Mouse (Mus musculus): Measurements from ENCODE around the gene Atp23. TPM values are rescaled to one million over a fixed set of nuclear protein-coding genes. Genes with fewer than 3 reads are reported as not detected.
A peak's percentile ranks its signal among the peaks of the same experiment; 100 is the strongest.

The Atp23 gene
- 10 to 100 TPM; 11.7 TPM for total RNA-seq (2021)
- long read RNA-seq, experiment 1, transcript Atp23-202 (6 exons, 1,043 nt): major isoform, 10 of 14 reads
- long read RNA-seq, experiment 1, partial matches to known transcripts: 2 of 14 reads
- long read RNA-seq, experiment 1, other reads (novel, unspliced or antisense): 2 of 14 reads
- long read RNA-seq, experiment 2, partial matches to known transcripts: 3 of 10 reads
- long read RNA-seq, experiment 2, other reads (novel, unspliced or antisense): 3 of 10 reads

- intact Hi-C loops (cut with DNase I): no loop called here
- DNase-seq (ENCODE audit: extremely low spot score in 1 of 2, low spot score in 2 of 2): peak; percentile 88 to 93
- H3K4me3 ChIP-seq: peak within 1 kb of the TSS; percentile 83
- H3K27ac ChIP-seq: peak within 1 kb of the TSS; percentile 52; the same call in 1 of the 2 replicates
- no peak for TF ChIP-seq CTCF (IDR thresholded peaks at IDR 0.05)
Observed at GRCm38 (mm10) chr10:126900821-126901487, at the start of gene Atp23. Atp23 (minus strand) TSS chr10:126901355.

GRCm38 (mm10) chr10:126950572-126950971 is 49.4 kb upstream of the Atp23 start:
- Histone ChIP-seq H3K27ac (no peak overlapping the region), H3K4me3 (no peak overlapping the region)
- TF ChIP-seq CTCF (IDR thresholded peaks at IDR 0.05): no peak
- intact Hi-C loops (cut with DNase I): no loop called here
- no peak for DNase-seq (ENCODE audit: extremely low spot score in 1 of 2, low spot score in 2 of 2)

- no peak overlapping the region for H3K4me3 ChIP-seq
- intact Hi-C loops (cut with DNase I): no loop called here
- H3K27ac ChIP-seq: peak overlapping the region; percentile 19
- DNase-seq (ENCODE audit: extremely low spot score in 1 of 2, low spot score in 2 of 2): no peak
- TF ChIP-seq CTCF (IDR thresholded peaks at IDR 0.05): no peak
Observed at GRCm38 (mm10) chr10:126949824-126950223, 48.7 kb upstream of the Atp23 start.

GRCm38 (mm10) chr10:126945531-126945930 is 44.4 kb upstream of the Atp23 start:
- no peak overlapping the region for H3K27ac ChIP-seq
- no peak for DNase-seq (ENCODE audit: extremely low spot score in 1 of 2, low spot score in 2 of 2)
- intact Hi-C loops (cut with DNase I): no loop called here
- no peak overlapping the region for H3K4me3 ChIP-seq
- no peak for TF ChIP-seq CTCF (IDR thresholded peaks at IDR 0.05)

GRCm38 (mm10) chr10:126940949-126941348 is 39.8 kb upstream of the Atp23 start:
- H3K27ac ChIP-seq: no peak overlapping the region
- no peak for TF ChIP-seq CTCF (IDR thresholded peaks at IDR 0.05)
- no peak for DNase-seq (ENCODE audit: extremely low spot score in 1 of 2, low spot score in 2 of 2)
- no peak overlapping the region for H3K4me3 ChIP-seq
- intact Hi-C loops (cut with DNase I): no loop called here

- Histone ChIP-seq H3K27ac (peak overlapping the region; percentile 93), H3K4me3 (no peak overlapping the region)
- DNase-seq (ENCODE audit: extremely low spot score in 1 of 2, low spot score in 2 of 2): peak; percentile 53 to 56
- intact Hi-C loops (cut with DNase I): loop anchor here (2.0 kb wide), 1 partner anchor 17 kb away; no protein-coding TSS in a partner anchor
- TF ChIP-seq CTCF (IDR thresholded peaks at IDR 0.05): no peak
Observed at GRCm38 (mm10) chr10:126935556-126936381, 34.6 kb upstream of the Atp23 start.

- intact Hi-C loops (cut with DNase I): no loop called here
- no peak for DNase-seq (ENCODE audit: extremely low spot score in 1 of 2, low spot score in 2 of 2)
- peak overlapping the region; percentile 93 for H3K27ac ChIP-seq
- no peak overlapping the region for H3K4me3 ChIP-seq
- TF ChIP-seq CTCF (IDR thresholded peaks at IDR 0.05): no peak
Observed at GRCm38 (mm10) chr10:126935121-126935520, 34.0 kb upstream of the Atp23 start.

GRCm38 (mm10) chr10:126934561-126934960 is 33.4 kb upstream of the Atp23 start:
- no peak for DNase-seq (ENCODE audit: extremely low spot score in 1 of 2, low spot score in 2 of 2)
- no peak for TF ChIP-seq CTCF (IDR thresholded peaks at IDR 0.05)
- intact Hi-C loops (cut with DNase I): no loop called here
- Histone ChIP-seq H3K4me3 (no peak overlapping the region), H3K27ac (peak overlapping the region; percentile 93; the same call in 1 of the 2 replicates)

- intact Hi-C loops (cut with DNase I): no loop called here
Observed at GRCm38 (mm10) chr10:126931760-126932139, 30.6 kb upstream of the Atp23 start.

GRCm38 (mm10) chr10:126931123-126931759 is 30.1 kb upstream of the Atp23 start:
- peak; percentile 32 to 50 for DNase-seq (ENCODE audit: extremely low spot score in 1 of 2, low spot score in 2 of 2)
- H3K4me3 ChIP-seq: no peak overlapping the region
- TF ChIP-seq CTCF (IDR thresholded peaks at IDR 0.05): no peak
- H3K27ac ChIP-seq: peak overlapping the region; percentile 83
- intact Hi-C loops (cut with DNase I): no loop called here

More at GRCm38 (mm10) chr10:126931760-126932139, 30.6 kb upstream of the Atp23 start:
- DNase-seq (ENCODE audit: extremely low spot score in 1 of 2, low spot score in 2 of 2): no peak
- Histone ChIP-seq H3K4me3 (no peak overlapping the region), H3K27ac (peak overlapping the region; percentile 83)
- no peak for TF ChIP-seq CTCF (IDR thresholded peaks at IDR 0.05)

GRCm38 (mm10) chr10:126930270-126931121 is 29.3 kb upstream of the Atp23 start:
- TF ChIP-seq CTCF (IDR thresholded peaks at IDR 0.05): no peak
- H3K4me3 ChIP-seq: no peak overlapping the region
- peak overlapping the region; percentile 98 for H3K27ac ChIP-seq
- intact Hi-C loops (cut with DNase I): no loop called here
- no peak for DNase-seq (ENCODE audit: extremely low spot score in 1 of 2, low spot score in 2 of 2)

All from left cerebral cortex, adult 2 months (tissue).